ENCODE assay signal across 25 mouse cellular contexts in genomic region chr14:94294318-94294717, GRCm38 (mm10).
"Had no signal": no experiment of that assay in that cellular context is flagged by ENCODE, and none has a peak within 500 bp of the region (broad histone marks: within the 10 kb centered on the region; RNA-seq: fewer than 3 reads in every experiment).

No protein-coding gene starts in this region.

- H3K9me3 ChIP-seq: heart, embryonic 13.5 days; heart, embryonic 15.5 days; hindbrain, embryonic 12.5 days; intestine, embryonic 15.5 days; limb, embryonic 10.5 days; limb, embryonic 12.5 days had no signal

- H3K27me3 ChIP-seq: heart, embryonic 13.5 days; heart, embryonic 15.5 days; hindbrain, embryonic 12.5 days; intestine, embryonic 15.5 days; limb, embryonic 12.5 days had no signal

- H3K9ac ChIP-seq: forebrain, postnatal 0 days; heart, embryonic 13.5 days; heart, embryonic 15.5 days; hindbrain, embryonic 12.5 days; hindbrain, embryonic 14.5 days; intestine, embryonic 15.5 days; limb, embryonic 12.5 days had no signal

- ATAC-seq: forebrain, postnatal 0 days; hindbrain, embryonic 16.5 days; inflammation-experienced regulatory T-cells, adult 6 months; intestine, embryonic 15.5 days; intestine, postnatal 0 days had no signal

- H3K36me3 ChIP-seq: heart, embryonic 13.5 days; heart, embryonic 15.5 days; hindbrain, embryonic 12.5 days; intestine, embryonic 15.5 days; limb, embryonic 10.5 days; limb, embryonic 12.5 days had no signal

- H3K4me3 ChIP-seq: heart, adult 2 months; heart, embryonic 13.5 days; heart, embryonic 15.5 days; hindbrain, embryonic 12.5 days; intestine, embryonic 15.5 days; layer of hippocampus, adult 2 months; left cerebral cortex, adult 2 months; limb, embryonic 10.5 days; limb, embryonic 12.5 days had no signal

- H3K4me1 ChIP-seq: heart, embryonic 13.5 days; heart, embryonic 15.5 days; hindbrain, embryonic 12.5 days; intestine, embryonic 15.5 days; limb, embryonic 10.5 days; limb, embryonic 12.5 days had no signal

- H3K27ac ChIP-seq: heart, adult 2 months; heart, embryonic 13.5 days; heart, embryonic 15.5 days; hindbrain, embryonic 12.5 days; hindbrain, embryonic 14.5 days; intestine, embryonic 15.5 days; layer of hippocampus, adult 2 months; left cerebral cortex, adult 2 months; limb, embryonic 10.5 days; limb, embryonic 12.5 days had no signal

- DNase-seq: forebrain, postnatal 0 days; gastrocnemius, postnatal 14 days; gastrocnemius, postnatal 36 days; heart, adult 11 months; heart, adult 2 months; heart, postnatal 14 days; heart, postnatal 36 days; kidney, adult 18-20 months; kidney, adult 8-10 months; kidney, postnatal 10 days; kidney, postnatal 25 days; kidney, postnatal 4 days had no signal

- H3K4me2 ChIP-seq: heart, embryonic 11.5 days; heart, embryonic 13.5 days; heart, embryonic 15.5 days; hindbrain, embryonic 12.5 days; hindbrain, embryonic 14.5 days; intestine, embryonic 15.5 days; limb, embryonic 12.5 days had no signal
